Mouse (Mus musculus): ENCODE measurements around the gene Amer3. TPM values are rescaled to one million over a fixed set of nuclear protein-coding genes. Genes with fewer than 3 reads are reported as not detected.

Gene Amer3
- polyA plus RNA-seq, 1 experiment from 2014 or later, result 0.64 TPM

DNA sequence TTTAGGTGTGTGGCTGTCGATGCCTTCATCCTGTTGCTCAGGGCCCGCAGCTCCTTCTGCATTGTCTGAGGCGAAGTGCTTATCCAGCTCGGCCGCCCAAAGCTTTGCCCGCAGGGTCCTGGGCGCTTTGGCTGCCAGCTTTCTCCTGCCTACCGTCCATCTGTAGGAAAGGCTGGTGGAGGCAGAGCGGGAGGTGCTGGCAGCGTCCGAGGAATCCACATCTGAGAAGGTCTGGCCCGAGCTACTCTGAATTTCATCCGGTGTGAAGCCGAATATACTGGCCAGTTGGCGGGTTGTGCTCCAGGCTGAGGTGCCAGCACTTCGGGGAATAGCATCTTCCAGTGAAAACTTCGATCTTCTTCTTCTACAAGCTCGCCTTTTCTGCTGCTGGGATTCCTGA is 56.3 kb downstream of the Amer3 start:
- Histone ChIP-seq H3K4me3 (no peak overlapping the region), H3K36me3 (replicated peaks) (no peaks in the 10 kb centered on the region), H3K27ac (replicated peaks) (no peak overlapping the region), H3K9me3 (no peaks in the 10 kb centered on the region), H3K4me1 (peaks cover 6% of the 10 kb centered on the region), H3K27me3 (replicated peaks; ENCODE audit: low read depth, poor library complexity, severe bottlenecking) (no peaks in the 10 kb centered on the region)
- no peak for DNase-seq (ENCODE audit: low spot score)
- WGBS, result 83% methylated on average over 18 of the region's 18 CpGs

Other genes starting within 250 kb of the Amer3 start
- 55.1 and 57.6 TPM in 2 replicates for gene Ccdc115, start 140.0 kb upstream of the Amer3 start, polyA plus RNA-seq (2016; fragmentation: Nextera tagmentation; extraction: Ambion mirVana)
- 123 and 124 TPM in 2 replicates for gene Imp4, start 139.8 kb upstream of the Amer3 start, polyA plus RNA-seq (2016; fragmentation: Nextera tagmentation; extraction: Ambion mirVana)
- 4.5 and 6.0 TPM in 2 replicates for gene Ptpn18, start 119.9 kb upstream of the Amer3 start, polyA plus RNA-seq (2016; fragmentation: Nextera tagmentation; extraction: Ambion mirVana)
- gene Prss39, start 81.2 kb upstream of the Amer3 start, polyA plus RNA-seq (2016; fragmentation: Nextera tagmentation; extraction: Ambion mirVana), result not detected in 2 replicates
- 0.29 TPM in 1 of 2 replicates, not detected in the other for gene Cfc1, start 44.0 kb upstream of the Amer3 start, polyA plus RNA-seq (2016; fragmentation: Nextera tagmentation; extraction: Ambion mirVana)
- not detected in 2 replicates for gene Prss40, start 18.7 kb upstream of the Amer3 start, polyA plus RNA-seq (2016; fragmentation: Nextera tagmentation; extraction: Ambion mirVana)